Mouse (Mus musculus): ENCODE data around the gene Nckap5. TPM values are rescaled to one million over a fixed set of nuclear protein-coding genes. Genes with fewer than 3 reads are reported as not detected.

The Nckap5 gene
- polyA plus RNA-seq, 1 experiment: 0.09 TPM

DNA sequence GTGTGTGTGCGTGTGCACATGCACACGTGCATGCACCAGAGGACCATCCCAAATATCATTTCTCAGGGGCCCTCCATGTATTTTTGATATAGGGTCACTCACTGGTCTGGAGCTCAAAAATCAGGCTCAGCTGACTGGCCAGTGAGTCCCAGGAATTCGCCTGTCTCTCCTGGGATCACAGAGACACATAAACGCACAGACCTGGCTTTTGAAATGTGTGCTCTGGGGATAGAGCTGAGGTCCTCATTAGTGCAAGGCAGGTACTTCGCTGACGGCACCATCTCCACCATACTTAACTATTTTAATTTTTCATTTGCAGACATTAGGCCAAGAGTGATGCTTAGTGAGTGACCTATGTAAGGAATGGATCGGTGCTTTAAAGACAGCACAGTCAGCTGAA lies 743.4 kb downstream of the Nckap5 start:
- no peak overlapping the region for H3K4me3 ChIP-seq (ENCODE audit: low read depth, low read length)
- H3K36me3 ChIP-seq (ENCODE audit: control insufficient read depth, insufficient read depth, low read length, poor library complexity, severe bottlenecking): no peaks in the 10 kb centered on the region
- H3K4me1 ChIP-seq (ENCODE audit: control insufficient read depth, insufficient read depth, low read length): no peaks in the 10 kb centered on the region
- H3K27ac ChIP-seq (ENCODE audit: insufficient read depth, low read length): no peak overlapping the region
- TF ChIP-seq EP300 (IDR thresholded peaks at IDR 0.05; ENCODE audit: insufficient read depth, low read depth, low read length) (no peak), CTCF (IDR thresholded peaks at IDR 0.05; ENCODE audit: low read depth, low read length) (no peak), POLR2A (IDR thresholded peaks at IDR 0.05; ENCODE audit: insufficient read depth, low read length) (no peak)
- H3K9me3 ChIP-seq (replicated peaks; ENCODE audit: control insufficient read depth, insufficient read depth, low read length, poor library complexity, severe bottlenecking): no peaks in the 10 kb centered on the region
- no peak overlapping the region for H3K9ac ChIP-seq (ENCODE audit: low read depth, poor library complexity, severe bottlenecking)
- H3K27me3 ChIP-seq (ENCODE audit: control insufficient read depth, insufficient read depth, low read length, poor library complexity, severe bottlenecking): no peaks in the 10 kb centered on the region

DNA sequence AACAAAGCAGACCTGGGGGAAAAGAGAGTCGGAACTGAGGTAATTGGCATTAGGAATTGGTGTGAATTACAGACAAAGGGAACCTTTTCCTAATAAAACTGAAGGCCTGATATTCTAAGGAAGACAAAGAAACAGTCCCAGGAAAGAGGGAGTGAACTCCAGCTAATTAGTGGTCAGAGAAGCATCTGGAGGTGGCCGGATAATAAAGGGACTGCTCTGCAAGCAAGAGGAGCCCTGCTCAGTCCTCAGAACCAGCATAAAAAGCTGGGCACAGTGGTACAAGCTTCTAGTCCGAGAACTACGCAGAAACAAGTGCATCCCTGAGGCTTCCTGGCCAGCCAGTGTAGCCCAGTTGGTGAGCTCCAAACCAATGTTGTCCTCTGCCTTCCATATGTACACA lies 754.3 kb downstream of the Nckap5 start:
- TF ChIP-seq CTCF (IDR thresholded peaks at IDR 0.05; ENCODE audit: low read depth, low read length): no peak
- TF ChIP-seq EP300 (IDR thresholded peaks at IDR 0.05; ENCODE audit: insufficient read depth, low read depth, low read length): no peak
- no peak for TF ChIP-seq POLR2A (IDR thresholded peaks at IDR 0.05; ENCODE audit: insufficient read depth, low read length)
- no peak overlapping the region for H3K4me3 ChIP-seq (ENCODE audit: low read depth, low read length)
- H3K27ac ChIP-seq (ENCODE audit: insufficient read depth, low read length): no peak overlapping the region
- H3K9me3 ChIP-seq (replicated peaks; ENCODE audit: control insufficient read depth, insufficient read depth, low read length, poor library complexity, severe bottlenecking): no peaks in the 10 kb centered on the region
- no peaks in the 10 kb centered on the region for H3K4me1 ChIP-seq (ENCODE audit: control insufficient read depth, insufficient read depth, low read length)
- no peak overlapping the region for H3K9ac ChIP-seq (ENCODE audit: low read depth, poor library complexity, severe bottlenecking)
- H3K27me3 ChIP-seq (ENCODE audit: control insufficient read depth, insufficient read depth, low read length, poor library complexity, severe bottlenecking): no peaks in the 10 kb centered on the region
- no peaks in the 10 kb centered on the region for H3K36me3 ChIP-seq (ENCODE audit: control insufficient read depth, insufficient read depth, low read length, poor library complexity, severe bottlenecking)

DNA sequence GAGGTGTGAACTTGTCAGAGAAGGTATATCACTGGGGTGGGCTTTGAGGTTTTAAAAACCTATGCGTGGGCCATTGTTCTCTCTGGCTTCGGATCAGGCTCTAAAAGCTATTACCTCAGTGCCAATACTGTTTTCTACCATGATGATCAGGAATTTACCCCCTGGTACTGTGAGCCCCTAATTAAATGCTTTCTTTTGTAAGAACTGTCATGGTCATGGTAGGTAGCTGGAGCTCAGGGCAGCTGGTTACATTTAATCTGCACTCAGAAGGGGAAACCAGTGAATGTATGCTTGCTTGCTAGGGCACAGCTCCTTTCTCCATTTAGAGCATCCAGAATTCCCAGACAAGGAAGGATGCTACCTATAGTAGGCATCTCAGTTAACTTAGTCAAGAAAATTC lies 759.7 kb downstream of the Nckap5 start:
- Histone ChIP-seq H3K9ac (ENCODE audit: low read depth, poor library complexity, severe bottlenecking) (no peak overlapping the region), H3K4me3 (ENCODE audit: low read depth, low read length) (no peak overlapping the region), H3K9me3 (replicated peaks; ENCODE audit: control insufficient read depth, insufficient read depth, low read length, poor library complexity, severe bottlenecking) (no peaks in the 10 kb centered on the region), H3K4me1 (ENCODE audit: control insufficient read depth, insufficient read depth, low read length) (no peaks in the 10 kb centered on the region), H3K27ac (ENCODE audit: insufficient read depth, low read length) (no peak overlapping the region), H3K27me3 (ENCODE audit: control insufficient read depth, insufficient read depth, low read length, poor library complexity, severe bottlenecking) (no peaks in the 10 kb centered on the region), H3K36me3 (ENCODE audit: control insufficient read depth, insufficient read depth, low read length, poor library complexity, severe bottlenecking) (no peaks in the 10 kb centered on the region)
- TF ChIP-seq EP300 (IDR thresholded peaks at IDR 0.05; ENCODE audit: insufficient read depth, low read depth, low read length) (no peak), POLR2A (IDR thresholded peaks at IDR 0.05; ENCODE audit: insufficient read depth, low read length) (no peak), CTCF (IDR thresholded peaks at IDR 0.05; ENCODE audit: low read depth, low read length) (no peak)

DNA sequence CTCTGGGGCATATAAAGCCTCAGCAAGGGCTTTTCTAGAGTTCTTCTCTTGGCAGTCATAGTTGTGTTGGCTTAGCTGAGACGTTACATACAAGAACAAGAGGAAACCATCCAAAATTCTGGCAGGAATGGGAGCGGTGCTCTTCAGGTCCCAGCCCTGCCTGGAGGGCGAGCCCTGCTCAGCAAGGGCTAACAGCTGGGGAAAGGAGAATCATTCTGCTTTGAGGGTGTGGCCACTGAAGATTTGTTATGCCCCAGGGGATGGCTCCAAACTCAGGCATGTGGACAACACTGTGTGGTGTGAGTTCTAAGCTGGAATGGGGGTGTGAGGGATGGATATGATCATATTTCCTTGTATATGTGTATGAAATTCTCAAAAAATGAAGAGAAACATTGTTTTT lies 779.1 kb downstream of the Nckap5 start:
- Histone ChIP-seq H3K4me1 (ENCODE audit: control insufficient read depth, insufficient read depth, low read length) (peaks cover 2% of the 10 kb centered on the region), H3K9ac (ENCODE audit: low read depth, poor library complexity, severe bottlenecking) (no peak overlapping the region), H3K4me3 (ENCODE audit: low read depth, low read length) (no peak overlapping the region), H3K27ac (ENCODE audit: insufficient read depth, low read length) (no peak overlapping the region), H3K9me3 (replicated peaks; ENCODE audit: control insufficient read depth, insufficient read depth, low read length, poor library complexity, severe bottlenecking) (no peaks in the 10 kb centered on the region), H3K36me3 (ENCODE audit: control insufficient read depth, insufficient read depth, low read length, poor library complexity, severe bottlenecking) (no peaks in the 10 kb centered on the region), H3K27me3 (ENCODE audit: control insufficient read depth, insufficient read depth, low read length, poor library complexity, severe bottlenecking) (no peaks in the 10 kb centered on the region)
- TF ChIP-seq EP300 (IDR thresholded peaks at IDR 0.05; ENCODE audit: insufficient read depth, low read depth, low read length): 0 out of 2 replicates have a peak, but pooled peaks have one; percentile 50
- no peak for TF ChIP-seq POLR2A (IDR thresholded peaks at IDR 0.05; ENCODE audit: insufficient read depth, low read length)
- no peak for TF ChIP-seq CTCF (IDR thresholded peaks at IDR 0.05; ENCODE audit: low read depth, low read length)

DNA sequence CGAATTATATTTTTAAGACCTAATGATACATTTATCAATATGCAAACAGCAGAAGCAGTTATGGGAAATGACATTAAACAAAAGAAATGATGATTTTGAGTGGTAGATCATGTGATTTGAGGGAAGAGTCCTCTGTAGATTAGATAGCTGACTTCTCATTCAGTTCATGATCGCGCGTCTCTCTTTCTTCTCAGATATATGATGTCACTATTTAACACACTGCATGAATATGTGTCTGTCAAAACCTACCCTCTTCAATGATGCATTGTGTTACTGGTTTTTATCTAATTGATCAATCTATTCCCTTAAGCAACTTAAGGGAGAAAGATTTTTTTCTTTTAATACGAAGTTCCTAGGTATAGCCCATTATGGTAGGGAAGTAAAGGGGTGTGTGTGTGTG lies 787.7 kb downstream of the Nckap5 start:
- Histone ChIP-seq H3K9ac (ENCODE audit: low read depth, poor library complexity, severe bottlenecking) (no peak overlapping the region), H3K4me1 (ENCODE audit: control insufficient read depth, insufficient read depth, low read length) (no peaks in the 10 kb centered on the region), H3K36me3 (ENCODE audit: control insufficient read depth, insufficient read depth, low read length, poor library complexity, severe bottlenecking) (no peaks in the 10 kb centered on the region), H3K9me3 (replicated peaks; ENCODE audit: control insufficient read depth, insufficient read depth, low read length, poor library complexity, severe bottlenecking) (no peaks in the 10 kb centered on the region), H3K27me3 (ENCODE audit: control insufficient read depth, insufficient read depth, low read length, poor library complexity, severe bottlenecking) (no peaks in the 10 kb centered on the region), H3K27ac (ENCODE audit: insufficient read depth, low read length) (no peak overlapping the region), H3K4me3 (ENCODE audit: low read depth, low read length) (no peak overlapping the region)
- no peak for TF ChIP-seq EP300 (IDR thresholded peaks at IDR 0.05; ENCODE audit: insufficient read depth, low read depth, low read length)
- TF ChIP-seq POLR2A (IDR thresholded peaks at IDR 0.05; ENCODE audit: insufficient read depth, low read length): no peak
- TF ChIP-seq CTCF (IDR thresholded peaks at IDR 0.05; ENCODE audit: low read depth, low read length): no peak

DNA sequence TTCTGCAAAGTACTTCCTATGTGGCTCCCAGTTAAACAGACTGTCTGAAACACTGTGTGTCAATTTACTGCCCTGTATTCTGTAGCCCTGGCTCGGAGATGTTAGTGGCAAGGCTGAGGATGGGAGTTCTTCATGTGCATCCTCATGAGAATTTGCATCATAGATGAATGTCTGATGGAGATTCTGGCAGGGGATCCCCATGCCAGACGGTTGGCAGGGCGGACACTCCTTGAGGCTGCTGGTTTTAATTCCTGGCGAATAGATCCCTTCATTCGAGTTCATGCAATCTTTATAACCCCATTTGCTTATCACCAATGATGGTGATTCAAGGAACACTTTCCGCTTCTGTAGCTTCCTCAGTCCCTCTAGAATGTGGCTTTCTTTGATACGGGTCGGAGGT lies 803.1 kb downstream of the Nckap5 start:
- Histone ChIP-seq H3K4me3 (ENCODE audit: low read depth, low read length) (no peak overlapping the region), H3K27me3 (ENCODE audit: control insufficient read depth, insufficient read depth, low read length, poor library complexity, severe bottlenecking) (no peaks in the 10 kb centered on the region), H3K4me1 (ENCODE audit: control insufficient read depth, insufficient read depth, low read length) (no peaks in the 10 kb centered on the region), H3K27ac (ENCODE audit: insufficient read depth, low read length) (no peak overlapping the region), H3K36me3 (ENCODE audit: control insufficient read depth, insufficient read depth, low read length, poor library complexity, severe bottlenecking) (no peaks in the 10 kb centered on the region), H3K9ac (ENCODE audit: low read depth, poor library complexity, severe bottlenecking) (no peak overlapping the region), H3K9me3 (replicated peaks; ENCODE audit: control insufficient read depth, insufficient read depth, low read length, poor library complexity, severe bottlenecking) (no peaks in the 10 kb centered on the region; the same call in 1 of the 2 replicates)
- TF ChIP-seq EP300 (IDR thresholded peaks at IDR 0.05; ENCODE audit: insufficient read depth, low read depth, low read length): no peak
- TF ChIP-seq POLR2A (IDR thresholded peaks at IDR 0.05; ENCODE audit: insufficient read depth, low read length): no peak
- TF ChIP-seq CTCF (IDR thresholded peaks at IDR 0.05; ENCODE audit: low read depth, low read length): no peak

All from ES-Bruce4 (cell line).